Mouse (Mus musculus) midbrain, embryonic 11.5 days (tissue): Measurements from ENCODE around the gene Gm21698. TPM values are rescaled to one million over a fixed set of nuclear protein-coding genes. Genes with fewer than 3 reads are reported as not detected.
"Not testable (repeated sequence)": the region's sequence is repeated elsewhere in the genome, so short reads cannot be mapped to it uniquely, and the experiment has no call there.

Experiments
- ATAC-seq: fragments of 200-750 bp; cut with Nextera tagmentation; 2 replicates; pipeline ENCODE4 v1.8.0; 2017; ENCODE audit warnings: moderate TSS enrichment, moderate library complexity; ENCODE audit not compliant: low FRiP score
- DNase-seq: peaks from one replicate; pipeline ENCODE4 v3.0.0; 2015; ENCODE audit warnings: low spot score; ENCODE audit errors: missing footprints
- H3K27ac ChIP-seq: fragments of 300-500 bp; sonication (generic); 2 replicates; pipeline ENCODE4 v1.5.1; 2014; ENCODE audit warnings: low read depth, low read length
- H3K27me3 ChIP-seq: fragments of 300-500 bp; sonication (generic); 2 replicates; pipeline ENCODE4 v1.6.1; 2014; ENCODE audit warnings: mild to moderate bottlenecking, low read length, moderate library complexity, mixed read lengths; ENCODE audit not compliant: control insufficient read depth, insufficient read depth
- H3K36me3 ChIP-seq: fragments of 300-500 bp; sonication (generic); 2 replicates; pipeline ENCODE4 v1.6.1; 2014; ENCODE audit warnings: mild to moderate bottlenecking, low read length, moderate library complexity, mixed read lengths; ENCODE audit not compliant: control insufficient read depth, insufficient read depth
- H3K4me1 ChIP-seq: fragments of 300-500 bp; sonication (generic); 2 replicates; pipeline ENCODE4 v1.6.1; 2014; ENCODE audit warnings: low read length; ENCODE audit not compliant: control insufficient read depth, insufficient read depth
- H3K4me2 ChIP-seq: fragments of 300-500 bp; sonication (generic); 2 replicates; pipeline ENCODE4 v1.6.1; 2014; ENCODE audit warnings: mild to moderate bottlenecking, moderate library complexity
- H3K4me3 ChIP-seq: fragments of 300-500 bp; sonication (generic); 2 replicates; pipeline ENCODE4 v1.5.1; 2014; ENCODE audit warnings: low read depth, low read length
- H3K9ac ChIP-seq: fragments of 300-500 bp; sonication (generic); 2 replicates; pipeline ENCODE4 v1.6.1; 2014; ENCODE audit warnings: low read length
- H3K9me3 ChIP-seq: fragments of 300-500 bp; sonication (generic); 2 replicates; pipeline ENCODE4 v1.6.1; 2016; ENCODE audit warnings: low read length; ENCODE audit not compliant: control insufficient read depth
- WGBS: fragments of 180-500 bp; shearing (Covaris S2); extraction: QIAGEN DNeasy Blood & Tissue Kit; methylation state at CpG from one replicate; pipeline ENCODE4 v1.1.7; 2014; 5-methylcytosine and 5-hydroxymethylcytosine counted together
- polyA plus RNA-seq: library from polyadenylated mRNA; unstranded; fragments of >200 nt; fragmentation: Nextera tagmentation; extraction: Ambion mirVana; gene quantifications from 2 replicates; pipeline ENCODE4 v1.2.1, GENCODE M21; 2014

Gene Gm21698
- polyA plus RNA-seq = 0.08 TPM in 1 of 2 replicates, not detected in the other

- not testable (repeated sequence) for H3K9me3 ChIP-seq, H3K27me3 ChIP-seq, H3K4me1 ChIP-seq, ATAC-seq, H3K36me3 ChIP-seq, H3K9ac ChIP-seq, H3K27ac ChIP-seq, H3K4me3 ChIP-seq, DNase-seq, H3K4me2 ChIP-seq
- no CpG with 5 or more reads among the region's 3 CpGs for WGBS
Measured at GRCm38 (mm10) chr5:25988550-25988949, at the start of gene Gm21698. TSS of gene Gm21698 (minus strand) at chr5:25988650.

GRCm38 (mm10) chr5:26022816-26023215 lies 34.4 kb upstream of the Gm21698 start, which contains the start of gene Gm5862:
TSS of gene Gm5862 (minus strand) at chr5:26022916.
- not testable (repeated sequence) for H3K4me2 ChIP-seq, H3K4me1 ChIP-seq, H3K27ac ChIP-seq, ATAC-seq, H3K9me3 ChIP-seq, H3K9ac ChIP-seq, H3K27me3 ChIP-seq, H3K36me3 ChIP-seq, DNase-seq, H3K4me3 ChIP-seq
- WGBS = no CpG with 5 or more reads among the region's 3 CpGs

DNA sequence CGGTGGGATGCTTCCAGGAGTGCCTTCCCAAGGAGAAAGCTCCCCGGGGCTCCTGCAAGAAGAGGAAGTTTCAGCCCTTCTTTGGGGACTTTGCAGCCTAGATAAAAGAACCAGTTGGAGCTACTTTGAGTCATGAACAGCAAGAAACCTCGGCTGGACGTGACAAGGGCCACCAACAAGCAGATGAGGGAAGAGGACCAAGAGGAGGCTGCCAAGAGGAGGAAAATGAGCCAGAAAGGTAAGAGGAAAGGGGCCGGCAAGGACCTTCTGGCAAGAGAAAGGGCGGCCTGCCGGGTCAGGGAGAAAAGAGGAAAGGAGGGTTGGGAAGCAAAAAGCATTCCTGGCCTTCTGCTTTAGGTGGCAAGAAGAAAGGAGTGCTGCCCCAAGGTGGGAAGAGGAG lies 19.2 kb upstream of the Gm21698 start:
- not testable (repeated sequence) for H3K4me3 ChIP-seq, DNase-seq, H3K9me3 ChIP-seq, H3K27ac ChIP-seq, H3K36me3 ChIP-seq, H3K4me1 ChIP-seq, H3K9ac ChIP-seq, H3K4me2 ChIP-seq, H3K27me3 ChIP-seq, ATAC-seq
- WGBS = 69% methylated on average over 6 of the region's 7 CpGs

GRCm38 (mm10) chr5:26006937-26007695 lies 18.7 kb upstream of the Gm21698 start:
- H3K36me3 ChIP-seq, H3K9me3 ChIP-seq, H3K4me1 ChIP-seq, H3K27me3 ChIP-seq, H3K27ac ChIP-seq: not testable (repeated sequence)
- peak; percentile 95 for DNase-seq
- Histone ChIP-seq H3K4me3 (peak overlapping the region; percentile 26), H3K9ac (peak overlapping the region; percentile 29), H3K4me2 (peak overlapping the region; percentile 54)
- 17% methylated on average over 42 of the region's 45 CpGs for WGBS
- ATAC-seq = peak; percentile 90

GRCm38 (mm10) chr5:26004698-26005097 lies 16.2 kb upstream of the Gm21698 start, which contains the start of gene Gm1979:
TSS of gene Gm1979 (minus strand) at chr5:26004798.
- ATAC-seq = not testable (repeated sequence)

GRCm38 (mm10) chr5:25972563-25972962 lies 15.9 kb downstream of the Gm21698 start, which contains the start of gene Gm21680:
TSS of gene Gm21680 (minus strand) at chr5:25972663.
- not testable (repeated sequence) for H3K36me3 ChIP-seq, H3K4me1 ChIP-seq, H3K4me3 ChIP-seq, H3K4me2 ChIP-seq, H3K9me3 ChIP-seq, ATAC-seq, H3K9ac ChIP-seq, H3K27me3 ChIP-seq, H3K27ac ChIP-seq, DNase-seq
- WGBS = no CpG with 5 or more reads among the region's 2 CpGs

More at GRCm38 (mm10) chr5:26004698-26005097, 16.2 kb upstream of the Gm21698 start, which contains the start of gene Gm1979:
- H3K4me3 ChIP-seq, H3K9ac ChIP-seq, H3K4me2 ChIP-seq, H3K9me3 ChIP-seq, DNase-seq, H3K36me3 ChIP-seq, H3K27ac ChIP-seq, H3K27me3 ChIP-seq, H3K4me1 ChIP-seq: not testable (repeated sequence)
- WGBS = 86% methylated on average over 1 of the region's 2 CpGs

GRCm38 (mm10) chr5:25957050-25957449 lies 31.4 kb downstream of the Gm21698 start:
- H3K27me3 ChIP-seq, H3K27ac ChIP-seq, H3K4me3 ChIP-seq, H3K9ac ChIP-seq, ATAC-seq, DNase-seq, H3K4me1 ChIP-seq, H3K9me3 ChIP-seq, H3K36me3 ChIP-seq: not testable (repeated sequence)
- peak overlapping the region; percentile 27; the same call in 1 of the 2 replicates for H3K4me2 ChIP-seq
- WGBS = 59% methylated on average over 16 of the region's 17 CpGs

GRCm38 (mm10) chr5:25956611-25957010 lies 31.8 kb downstream of the Gm21698 start:
- Histone ChIP-seq H3K4me2 (peak overlapping the region; percentile 27; the same call in 1 of the 2 replicates), H3K4me3 (peak overlapping the region; percentile 19; the same call in 1 of the 2 replicates)
- not testable (repeated sequence) for H3K27me3 ChIP-seq, H3K9me3 ChIP-seq, H3K4me1 ChIP-seq, H3K27ac ChIP-seq, H3K9ac ChIP-seq, H3K36me3 ChIP-seq
- peak; percentile 65 for ATAC-seq
- peak; percentile 74 for DNase-seq
- WGBS = 44% methylated on average over 32 of the region's 32 CpGs

DNA sequence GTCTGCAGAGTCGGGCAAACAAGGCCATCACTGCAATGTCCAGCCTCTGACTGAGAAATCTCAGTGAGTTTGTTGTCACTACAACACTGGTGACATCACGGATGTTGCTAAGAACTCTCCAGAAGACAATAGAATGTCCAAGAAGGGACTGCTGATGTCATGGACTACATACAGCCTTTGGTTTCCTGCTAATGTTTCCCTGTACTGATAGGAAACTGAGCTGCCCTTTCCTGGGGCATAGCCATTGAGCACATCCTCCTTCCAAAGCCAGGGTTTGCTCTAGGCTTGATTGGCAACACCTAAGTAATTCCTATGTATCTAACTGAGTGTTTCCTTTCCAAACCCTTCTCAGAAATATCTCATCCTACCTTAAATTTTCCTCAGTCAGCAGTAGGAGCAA lies 34.1 kb downstream of the Gm21698 start, which contains the start of gene Gm21671:
TSS of gene Gm21671 (minus strand) at position 101 of the 400 bp plus-strand sequence.
- not testable (repeated sequence) for ATAC-seq, H3K4me1 ChIP-seq, H3K9ac ChIP-seq, H3K9me3 ChIP-seq, H3K27ac ChIP-seq, H3K4me2 ChIP-seq, DNase-seq, H3K36me3 ChIP-seq, H3K4me3 ChIP-seq, H3K27me3 ChIP-seq
- WGBS = 81% methylated on average over 2 of the region's 2 CpGs
